Mouse (Mus musculus): Measurements from ENCODE around the gene Rpl14.

DNA sequence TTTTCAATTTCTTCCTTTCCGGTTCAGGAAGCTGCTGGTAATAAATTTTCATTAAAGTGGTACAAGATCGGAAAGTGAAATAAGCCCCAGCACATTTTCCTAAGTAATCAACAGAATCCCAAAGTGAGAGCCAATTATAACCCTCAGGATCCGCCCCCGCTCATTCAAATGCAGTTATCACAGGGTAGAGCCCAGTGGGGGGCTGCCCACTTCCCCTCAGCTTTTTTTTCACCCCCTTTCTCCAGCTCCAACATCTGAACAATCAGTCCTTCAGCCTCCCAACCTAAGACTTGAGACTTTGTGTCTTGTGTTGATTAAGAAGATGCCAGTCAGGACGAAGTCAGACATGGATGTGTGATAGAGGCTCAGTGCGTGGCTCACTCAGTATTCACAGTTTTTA is 23.6 kb downstream of the Rpl14 start:
- TF ChIP-seq ZC3H11A (IDR thresholded peaks at IDR 0.05; ENCODE audit: borderline replicate concordance, low read depth, low read length): no peak
- no peak for TF ChIP-seq MAFK (IDR thresholded peaks at IDR 0.05; ENCODE audit: insufficient read depth, low read depth, low read length)
- no peak for TF ChIP-seq ZNF384 (IDR thresholded peaks at IDR 0.05; ENCODE audit: low read depth, low read length)
- no peak for TF ChIP-seq CHD2 (IDR thresholded peaks at IDR 0.05; ENCODE audit: low read depth, low read length)

Measured in ES-E14 (cell line).